Mouse (Mus musculus) subcutaneous adipose tissue, adult 2 months (tissue): Measurements from ENCODE around the gene Krt87. TPM values are rescaled to one million over a fixed set of nuclear protein-coding genes. Genes with fewer than 3 reads are reported as not detected.

Experiments
- polyA plus RNA-seq: library from polyadenylated mRNA; depleted of rRNA; stranded (reverse); fragments of >200 nt; gene quantifications from 2 replicates; pipeline ENCODE4 v1.2.3, GENCODE M21; 2012; ENCODE audit warnings: low replicate concordance; rRNA removed

The Krt87 gene
- polyA plus RNA-seq = 0.67 TPM in 1 of 2 replicates, not detected in the other

DNA sequence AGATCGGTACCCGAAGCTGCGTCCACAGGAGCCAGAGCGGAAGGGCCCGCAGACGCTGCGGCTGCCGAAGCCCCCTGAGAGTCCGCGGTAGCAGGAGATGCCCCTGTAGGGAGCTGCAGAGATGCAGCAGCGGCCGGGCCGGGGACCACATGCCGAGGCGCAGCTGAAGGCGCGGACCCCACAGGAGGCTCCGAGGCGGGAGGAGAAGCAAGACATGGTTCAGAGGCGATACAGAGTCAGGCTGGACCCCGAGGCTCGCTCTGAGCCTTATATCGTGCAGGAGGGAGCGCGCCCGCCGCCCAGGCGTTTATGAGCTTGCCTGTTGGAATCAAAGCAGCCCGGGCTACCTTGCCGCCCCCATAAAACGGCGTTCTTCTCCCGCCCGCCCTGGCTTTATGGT, at the start of gene Krt87:
Krt87 (minus strand) TSS at position 250 of the 400 bp plus-strand sequence.

DNA sequence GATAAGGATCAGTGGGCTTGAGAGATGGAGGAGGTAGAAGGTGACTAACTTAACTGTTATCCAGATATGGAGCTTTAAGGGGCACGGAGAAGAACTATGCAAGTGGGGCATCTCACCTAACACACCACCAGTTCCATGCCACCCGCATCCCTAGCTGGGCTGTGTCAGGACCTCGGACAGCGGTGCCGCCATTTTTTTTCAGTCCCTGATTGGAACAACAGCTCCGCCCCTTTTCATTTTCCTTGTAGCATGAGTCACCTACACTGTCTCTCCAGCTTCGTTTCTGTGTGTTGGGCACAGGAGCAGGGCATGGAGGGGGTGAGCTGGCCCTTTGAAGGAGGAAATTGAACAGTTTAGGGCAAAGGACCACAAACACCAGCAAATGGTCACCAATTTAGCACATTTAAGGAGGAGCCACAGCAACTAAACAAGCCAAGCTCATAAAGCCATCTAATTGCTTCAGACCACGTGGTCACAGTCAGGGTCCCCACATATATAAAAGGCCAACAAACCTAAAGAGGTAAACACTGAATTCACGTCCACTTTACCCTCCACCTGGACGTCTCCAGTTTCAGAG, 34.4 kb upstream of the Krt87 start, which contains the start of gene Krt86:
Krt86 (plus strand) TSS at position 527 of the 577 bp plus-strand sequence.

DNA sequence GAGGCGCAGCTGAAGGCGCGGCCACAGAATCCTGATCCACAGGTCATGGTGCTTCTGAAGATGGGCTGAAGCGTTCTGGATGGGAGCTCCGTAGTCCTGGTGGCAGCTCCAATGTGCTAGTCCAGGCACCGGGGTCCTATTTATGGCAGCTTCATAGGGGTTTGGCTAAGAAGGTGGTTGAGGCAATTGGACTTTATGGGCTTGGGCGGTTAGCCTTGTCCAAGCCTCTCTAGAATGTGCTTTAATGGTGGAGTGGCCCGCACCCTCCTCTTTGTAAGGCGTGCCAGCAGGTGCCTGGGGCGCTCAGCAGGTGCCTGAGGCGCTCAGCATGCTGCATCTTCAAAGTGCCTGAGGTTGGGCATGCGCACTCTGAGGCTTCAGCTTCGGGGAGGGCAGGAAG, 25.0 kb upstream of the Krt87 start, which contains the start of gene Krt81:
Krt81 (minus strand) TSS at position 101 of the 400 bp plus-strand sequence.

DNA sequence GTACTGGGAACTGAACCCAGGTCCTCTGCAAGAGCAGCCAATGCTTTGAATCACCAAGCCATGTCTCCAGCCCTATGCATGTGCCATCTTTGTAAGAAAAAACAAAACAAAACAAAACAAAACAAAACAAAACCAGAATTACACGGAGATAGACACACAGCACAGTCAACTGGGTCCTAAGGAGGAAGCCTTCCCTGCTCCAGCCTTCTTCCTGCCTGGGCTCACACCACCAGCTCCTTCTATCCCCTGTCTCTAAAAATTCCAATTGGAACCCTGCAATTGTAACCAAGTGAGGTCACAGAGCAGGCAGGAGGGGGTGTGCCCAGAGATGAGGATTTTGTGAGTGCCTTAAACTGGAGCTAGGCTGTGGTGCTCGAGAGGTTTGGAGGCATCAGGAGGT, 8.8 kb upstream of the Krt87 start, which contains the start of gene Krt88:
Krt88 (plus strand) TSS at position 301 of the 400 bp plus-strand sequence.

DNA sequence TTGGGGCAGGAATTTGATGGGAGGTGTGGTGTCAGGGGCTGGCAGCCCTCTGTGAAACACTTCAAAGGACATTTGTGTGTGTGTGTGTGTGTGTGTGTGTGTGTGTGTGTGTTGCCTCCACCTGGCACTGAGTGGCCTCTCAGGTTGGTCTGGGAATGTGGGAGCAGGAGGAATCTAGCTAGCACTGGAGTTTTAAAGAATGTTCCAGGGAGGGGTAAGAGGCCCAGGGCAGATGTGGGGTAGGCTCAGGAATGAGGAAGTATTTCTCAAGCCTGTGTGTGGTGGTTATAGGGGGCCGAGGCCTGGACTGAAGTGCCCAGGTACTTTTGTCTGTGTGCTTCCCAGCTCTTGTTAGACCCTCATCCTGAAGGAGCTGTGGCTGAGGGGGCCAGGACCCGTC, 27.8 kb downstream of the Krt87 start, which contains the start of gene Krt7:
Krt7 (plus strand) TSS at position 269 of the 400 bp plus-strand sequence.

Other genes starting within 250 kb of the Krt87 start
- 12.0 and 25.9 TPM in 2 replicates for gene Grasp, start 214.6 kb downstream of the Krt87 start, polyA plus RNA-seq
- 7.7 and 12.7 TPM in 2 replicates for gene Nr4a1, start 184.5 kb downstream of the Krt87 start, polyA plus RNA-seq
- 35.4 and 37.5 TPM in 2 replicates for gene Atg101, start 154.5 kb downstream of the Krt87 start, polyA plus RNA-seq
- gene 6030408B16Rik, start 145.6 kb downstream of the Krt87 start, polyA plus RNA-seq = 3.4 and 39.0 TPM in 2 replicates
- 5.4 and 9.7 TPM in 2 replicates for gene Krt80, start 68.6 kb downstream of the Krt87 start, polyA plus RNA-seq
- gene Krt7, start 27.8 kb downstream of the Krt87 start, polyA plus RNA-seq = 2.1 and 35.5 TPM in 2 replicates
- gene Krt88, start 8.9 kb upstream of the Krt87 start, polyA plus RNA-seq = not detected in 2 replicates
- 0.35 TPM in 1 of 2 replicates, not detected in the other for gene Krt81, start 24.9 kb upstream of the Krt87 start, polyA plus RNA-seq
- gene Krt86, start 34.7 kb upstream of the Krt87 start, polyA plus RNA-seq = not detected in 2 replicates
- gene Krt83, start 52.7 kb upstream of the Krt87 start, polyA plus RNA-seq = 19.3 TPM in 1 of 2 replicates, not detected in the other
- 3.8 TPM in 1 of 2 replicates, not detected in the other for gene Gm49425, start 78.5 kb upstream of the Krt87 start, polyA plus RNA-seq
- gene Krt84, start 94.0 kb upstream of the Krt87 start, polyA plus RNA-seq = not detected in 2 replicates
- not detected in 2 replicates for gene Krt82, start 111.9 kb upstream of the Krt87 start, polyA plus RNA-seq
- 0.84 TPM in 1 of 2 replicates, not detected in the other for gene Krt90, start 124.1 kb upstream of the Krt87 start, polyA plus RNA-seq
- not detected in 2 replicates for gene Krt75, start 135.1 kb upstream of the Krt87 start, polyA plus RNA-seq
- gene Gm5414, start 189.4 kb upstream of the Krt87 start, polyA plus RNA-seq = not detected in 2 replicates
- gene Gm5478, start 208.6 kb upstream of the Krt87 start, polyA plus RNA-seq = not detected in 2 replicates
- gene Krt6b, start 241.5 kb upstream of the Krt87 start, polyA plus RNA-seq = not detected in 2 replicates